Mouse (Mus musculus) induced T-regulatory cell, adult 2 months (primary cell): ENCODE measurements around the gene Nsd1.
"Not testable (repeated sequence)": the region's sequence is repeated elsewhere in the genome, so short reads cannot be mapped to it uniquely, and the experiment has no call there.

Experiments
- DNase-seq: peaks from one replicate; pipeline ENCODE4 v3.0.0-alpha.2; 2012; ENCODE audit warnings: low read depth

The Nsd1 gene

GRCm38 (mm10) chr13:55209649-55210192 lies at the start of gene Nsd1:
Nsd1 (plus strand) TSS chr13:55209782.
- no peak for DNase-seq

GRCm38 (mm10) chr13:55162365-55162764 lies 47.2 kb upstream of the Nsd1 start:
- no peak for DNase-seq

GRCm38 (mm10) chr13:55163553-55163952 lies 46.0 kb upstream of the Nsd1 start:
- DNase-seq = no peak

- no peak for DNase-seq
Observed at GRCm38 (mm10) chr13:55165831-55166339, 43.7 kb upstream of the Nsd1 start.

- no peak for DNase-seq
Observed at GRCm38 (mm10) chr13:55166806-55167725, 42.5 kb upstream of the Nsd1 start.

GRCm38 (mm10) chr13:55167798-55168197 lies 41.8 kb upstream of the Nsd1 start:
- no peak for DNase-seq

- DNase-seq = no peak
Observed at GRCm38 (mm10) chr13:55168255-55168654, 41.3 kb upstream of the Nsd1 start.

- DNase-seq = no peak
Observed at GRCm38 (mm10) chr13:55168958-55169369, 40.6 kb upstream of the Nsd1 start.

- DNase-seq = no peak
Observed at GRCm38 (mm10) chr13:55171517-55172335, 37.9 kb upstream of the Nsd1 start.

GRCm38 (mm10) chr13:55172336-55172770 lies 37.2 kb upstream of the Nsd1 start:
- DNase-seq = no peak

- no peak for DNase-seq
Observed at GRCm38 (mm10) chr13:55174347-55174746, 35.2 kb upstream of the Nsd1 start.

GRCm38 (mm10) chr13:55176265-55176664 lies 33.3 kb upstream of the Nsd1 start:
- no peak for DNase-seq

- DNase-seq = no peak
Observed at GRCm38 (mm10) chr13:55177903-55178496, 31.6 kb upstream of the Nsd1 start.

- peak; percentile 86 for DNase-seq
Observed at GRCm38 (mm10) chr13:55178556-55178955, 31.0 kb upstream of the Nsd1 start.

- no peak for DNase-seq
Observed at GRCm38 (mm10) chr13:55179591-55179990, 30.0 kb upstream of the Nsd1 start.

GRCm38 (mm10) chr13:55181786-55182172 lies 27.8 kb upstream of the Nsd1 start:
- DNase-seq = no peak

GRCm38 (mm10) chr13:55182173-55182894 lies 27.2 kb upstream of the Nsd1 start:
- DNase-seq = peak; percentile 70

GRCm38 (mm10) chr13:55183382-55183781 lies 26.2 kb upstream of the Nsd1 start:
- DNase-seq = no peak

GRCm38 (mm10) chr13:55187062-55187461 lies 22.5 kb upstream of the Nsd1 start:
- DNase-seq = not testable (repeated sequence)

GRCm38 (mm10) chr13:55189531-55190107 lies 20.0 kb upstream of the Nsd1 start:
- DNase-seq = no peak
